Mouse (Mus musculus) layer of hippocampus, adult 11-12 months (tissue): ENCODE results near the gene Rubcn.

Source experiments
- DNase-seq: peaks from one replicate; pipeline ENCODE4 v3.0.0; 2022; ENCODE audit warnings: low spot score

Gene Rubcn

GRCm38 (mm10) chr16:32870231-32870630 is 7.3 kb downstream of the Rubcn start:
- no peak for DNase-seq

GRCm38 (mm10) chr16:32867919-32868552 is 9.5 kb downstream of the Rubcn start:
- DNase-seq, result peak; percentile 91

GRCm38 (mm10) chr16:32866713-32867112 is 10.9 kb downstream of the Rubcn start:
- no peak for DNase-seq

- DNase-seq, result no peak
Observed at GRCm38 (mm10) chr16:32865401-32865800, 12.2 kb downstream of the Rubcn start.

- no peak for DNase-seq
Observed at GRCm38 (mm10) chr16:32861813-32862385, 15.7 kb downstream of the Rubcn start.

GRCm38 (mm10) chr16:32858771-32859636 is 18.6 kb downstream of the Rubcn start:
- DNase-seq, result peak; percentile 25

- DNase-seq, result no peak
Observed at GRCm38 (mm10) chr16:32858356-32858755, 19.2 kb downstream of the Rubcn start.

- DNase-seq, result no peak
Observed at GRCm38 (mm10) chr16:32856751-32857150, 20.8 kb downstream of the Rubcn start.

- DNase-seq, result peak; percentile 19
Observed at GRCm38 (mm10) chr16:32854050-32854571, 23.5 kb downstream of the Rubcn start.

- DNase-seq, result no peak
Observed at GRCm38 (mm10) chr16:32853492-32854049, 24.0 kb downstream of the Rubcn start.

GRCm38 (mm10) chr16:32849042-32849830 is 28.3 kb downstream of the Rubcn start:
- DNase-seq, result no peak

- no peak for DNase-seq
Observed at GRCm38 (mm10) chr16:32847103-32847502, 30.5 kb downstream of the Rubcn start.

GRCm38 (mm10) chr16:32831501-32831900 is 46.1 kb downstream of the Rubcn start:
- DNase-seq, result no peak

- no peak for DNase-seq
Observed at GRCm38 (mm10) chr16:32829104-32829503, 48.5 kb downstream of the Rubcn start.

- no peak for DNase-seq
Observed at GRCm38 (mm10) chr16:32826521-32826920, 51.0 kb downstream of the Rubcn start.

GRCm38 (mm10) chr16:32825380-32825779 is 52.2 kb downstream of the Rubcn start:
- DNase-seq, result no peak

- no peak for DNase-seq
Observed at GRCm38 (mm10) chr16:32824061-32824460, 53.5 kb downstream of the Rubcn start.

GRCm38 (mm10) chr16:32823487-32823886 is 54.1 kb downstream of the Rubcn start:
- no peak for DNase-seq

GRCm38 (mm10) chr16:32822881-32823280 is 54.7 kb downstream of the Rubcn start:
- DNase-seq, result no peak

- no peak for DNase-seq
Observed at GRCm38 (mm10) chr16:32822450-32822827, 55.1 kb downstream of the Rubcn start.

- DNase-seq, result no peak
Observed at GRCm38 (mm10) chr16:32821772-32822449, 55.7 kb downstream of the Rubcn start.
